Mouse (Mus musculus): ENCODE results near the gene Lrp1.

Lrp1 gene

GRCm38 (mm10) chr10:127652906-127653638 lies 32.1 kb upstream of the Lrp1 start:
- no peak for DNase-seq (ENCODE audit: extremely low spot score, low spot score)

GRCm38 (mm10) chr10:127645791-127646190 lies 24.8 kb upstream of the Lrp1 start:
- no peak for DNase-seq (ENCODE audit: extremely low spot score, low spot score)

GRCm38 (mm10) chr10:127643553-127644238 lies 22.7 kb upstream of the Lrp1 start:
- peak; percentile 66 for DNase-seq (ENCODE audit: extremely low spot score, low spot score)

- peak; percentile 62 for DNase-seq (ENCODE audit: extremely low spot score, low spot score)
Observed at GRCm38 (mm10) chr10:127642772-127643552, 22.0 kb upstream of the Lrp1 start, which contains the start of gene Stat6. Gene Stat6, plus strand, starts transcription at chr10:127642986.

- DNase-seq (ENCODE audit: extremely low spot score, low spot score): peak; percentile 83
Observed at GRCm38 (mm10) chr10:127641861-127642771, 21.2 kb upstream of the Lrp1 start.

- DNase-seq (ENCODE audit: extremely low spot score, low spot score): no peak
Observed at GRCm38 (mm10) chr10:127640421-127640820, 19.5 kb upstream of the Lrp1 start.

GRCm38 (mm10) chr10:127632668-127633271 lies 11.8 kb upstream of the Lrp1 start:
- DNase-seq (ENCODE audit: extremely low spot score, low spot score): no peak

- DNase-seq (ENCODE audit: extremely low spot score, low spot score): no peak
Observed at GRCm38 (mm10) chr10:127631261-127632214, 10.6 kb upstream of the Lrp1 start.

GRCm38 (mm10) chr10:127626433-127626832 lies 5.5 kb upstream of the Lrp1 start:
- no peak for DNase-seq (ENCODE audit: extremely low spot score, low spot score)

GRCm38 (mm10) chr10:127623439-127624216 lies 2.7 kb upstream of the Lrp1 start:
- no peak for DNase-seq (ENCODE audit: extremely low spot score, low spot score)

GRCm38 (mm10) chr10:127622661-127623060 lies 1.7 kb upstream of the Lrp1 start:
- no peak for DNase-seq (ENCODE audit: extremely low spot score, low spot score)

- DNase-seq (ENCODE audit: extremely low spot score, low spot score): no peak
Observed at GRCm38 (mm10) chr10:127622057-127622392, 1.1 kb upstream of the Lrp1 start.

- DNase-seq (ENCODE audit: extremely low spot score, low spot score): peak; percentile 88
Observed at GRCm38 (mm10) chr10:127621191-127622056, 476 bp upstream of the Lrp1 start.

- DNase-seq (ENCODE audit: extremely low spot score, low spot score): peak; percentile 58
Observed at GRCm38 (mm10) chr10:127619941-127620405, 975 bp downstream of the Lrp1 start.

GRCm38 (mm10) chr10:127619119-127619721 lies 1.7 kb downstream of the Lrp1 start:
- no peak for DNase-seq (ENCODE audit: extremely low spot score, low spot score)

GRCm38 (mm10) chr10:127618173-127618572 lies 2.8 kb downstream of the Lrp1 start:
- no peak for DNase-seq (ENCODE audit: extremely low spot score, low spot score)

GRCm38 (mm10) chr10:127617294-127617693 lies 3.7 kb downstream of the Lrp1 start:
- DNase-seq (ENCODE audit: extremely low spot score, low spot score): no peak

Measured in neural tube, embryonic 10.5 days (tissue).